Mouse (Mus musculus) adrenal gland, adult 8-10 months (tissue): Measurements from ENCODE around the gene Rhot2. TPM values are rescaled to one million over a fixed set of nuclear protein-coding genes. Genes with fewer than 3 reads are reported as not detected.

Source experiments
- DNase-seq: peaks from one replicate; pipeline ENCODE4 v3.0.0; 2022
- microRNA-seq, 2 experiments: library from miRNA; unstranded; fragments of <30 nt; microRNA quantifications; one replicate each; pipeline ENCODE4 v1.2.0; 2022
- total RNA-seq, 4 experiments: library from RNA; stranded (reverse); gene quantifications; 2 replicates each; pipeline ENCODE4 v1.2.4; 2022

The Rhot2 gene
- total RNA-seq, 4 experiments from 2014 or later: 89.3 to 155 (median 139) TPM

GRCm38 (mm10) chr17:25795609-25796092 lies 49.0 kb downstream of the Rhot2 start, which contains the start of gene AC134908.4:
Gene AC134908.4 (minus strand): TSS chr17:25795659.
- no peak for DNase-seq

- no peak for DNase-seq
Measured at GRCm38 (mm10) chr17:25794998-25795397, 49.7 kb downstream of the Rhot2 start.

- no peak for DNase-seq
Measured at GRCm38 (mm10) chr17:25794197-25794596, 50.5 kb downstream of the Rhot2 start.

- no peak for DNase-seq
Measured at GRCm38 (mm10) chr17:25792615-25793014, 52.0 kb downstream of the Rhot2 start, which contains the start of gene Fam173a. Gene Fam173a (minus strand): TSS chr17:25792901.

GRCm38 (mm10) chr17:25791843-25792527 lies 52.7 kb downstream of the Rhot2 start:
- no peak for DNase-seq

GRCm38 (mm10) chr17:25791320-25791842 lies 53.3 kb downstream of the Rhot2 start:
- DNase-seq: no peak

Small RNA genes within 50 kb of the gene (microRNA-seq; reads per million reads assigned to microRNA genes)
- 0.67 to 1.6 reads per million in 2 experiments for gene Mir3082

Other genes with a start within 250 kb of the Rhot2 start
- 1 to 10 TPM in 1 of 4 experiments, under 1 TPM in 1, not detected in 2; 0.74 to 2.9 TPM for gene Gng13, start 127.7 kb downstream of the Rhot2 start, total RNA-seq
- 1 to 10 TPM; 1.2 to 4.9 (median 2.6) TPM for gene Chtf18, start 117.4 kb downstream of the Rhot2 start, total RNA-seq
- 10 to 100 TPM; 17.8 to 23.5 (median 20.4) TPM for gene Rpusd1, start 117.2 kb downstream of the Rhot2 start, total RNA-seq
- gene Mslnl, start 108.8 kb downstream of the Rhot2 start, total RNA-seq: under 1 TPM; 0.09 to 0.52 (median 0.30) TPM
- gene Msln, start 90.5 kb downstream of the Rhot2 start, total RNA-seq: 1 to 10 TPM; 4.8 to 7.1 (median 6.0) TPM
- 10 to 100 TPM; 34.8 to 45.2 (median 40.1) TPM for gene Narfl, start 71.1 kb downstream of the Rhot2 start, total RNA-seq
- gene Haghl, start 59.2 kb downstream of the Rhot2 start, total RNA-seq: 10 to 100 TPM; 21.4 to 67.2 (median 55.9) TPM
- under 1 TPM in 1 of 4 experiments, not detected in 3; 0.15 TPM for gene Ccdc78, start 58.3 kb downstream of the Rhot2 start, total RNA-seq
- gene Fam173a, start 52.0 kb downstream of the Rhot2 start, total RNA-seq: 100 to 1,000 TPM in 3 of 4 experiments, 10 to 100 TPM in 1; 91.1 to 131 (median 117) TPM
- gene AC134908.4, start 49.2 kb downstream of the Rhot2 start, total RNA-seq: not detected
- gene Metrn, start 47.7 kb downstream of the Rhot2 start, total RNA-seq: 10 to 100 TPM; 31.4 to 45.8 (median 39.3) TPM
- gene Fbxl16, start 35.8 kb downstream of the Rhot2 start, total RNA-seq: 10 to 100 TPM; 37.9 to 62.9 (median 43.0) TPM
- gene Wdr24, start 21.2 kb downstream of the Rhot2 start, total RNA-seq: 10 to 100 TPM; 21.9 to 28.0 (median 24.5) TPM
- gene Jmjd8, start 16.0 kb downstream of the Rhot2 start, total RNA-seq: 100 to 1,000 TPM; 104 to 137 (median 119) TPM
- 100 to 1,000 TPM; 184 to 246 (median 214) TPM for gene Stub1, start 11.4 kb downstream of the Rhot2 start, total RNA-seq
- gene Rhbdl1, start 7.6 kb downstream of the Rhot2 start, total RNA-seq: 10 to 100 TPM; 14.7 to 79.0 (median 33.0) TPM
- 10 to 100 TPM in 3 of 4 experiments, 1 to 10 TPM in 1; 7.3 to 36.4 (median 20.8) TPM for gene Gm20683, start 3.1 kb downstream of the Rhot2 start, total RNA-seq
- 10 to 100 TPM; 14.7 to 41.8 (median 22.9) TPM for gene Wdr90, start 16.6 kb upstream of the Rhot2 start, total RNA-seq
- 100 to 1,000 TPM; 264 to 492 (median 338) TPM for gene Mcrip2, start 23.9 kb upstream of the Rhot2 start, total RNA-seq
- gene Mettl26, start 30.2 kb upstream of the Rhot2 start, total RNA-seq: 100 to 1,000 TPM; 113 to 215 (median 150) TPM
- gene Wfikkn1, start 36.0 kb upstream of the Rhot2 start, total RNA-seq: 1 to 10 TPM; 1.6 to 2.9 (median 2.0) TPM
- gene Rab40c, start 74.9 kb upstream of the Rhot2 start, total RNA-seq: 10 to 100 TPM; 33.9 to 65.0 (median 36.3) TPM
- 100 to 1,000 TPM; 101 to 126 (median 111) TPM for gene Pigq, start 100.1 kb upstream of the Rhot2 start, total RNA-seq
- gene Nhlrc4, start 100.1 kb upstream of the Rhot2 start, total RNA-seq: not detected
- not detected for gene A930017K11Rik, start 107.7 kb upstream of the Rhot2 start, total RNA-seq
- gene Capn15, start 140.9 kb upstream of the Rhot2 start, total RNA-seq: 10 to 100 TPM; 20.1 to 34.6 (median 24.9) TPM
- 10 to 100 TPM; 22.7 to 37.2 (median 29.9) TPM for gene Rab11fip3, start 224.7 kb upstream of the Rhot2 start, total RNA-seq
- gene Decr2, start 245.5 kb upstream of the Rhot2 start, total RNA-seq: 10 to 100 TPM; 23.0 to 26.8 (median 24.2) TPM